Mouse (Mus musculus): ENCODE data around the gene Syngr3. TPM values are rescaled to one million over a fixed set of nuclear protein-coding genes. Genes with fewer than 3 reads are reported as not detected.

Gene Syngr3
- total and polyA plus RNA-seq, 3 experiments, result 0.15 to 0.68 TPM; not detected in 1

DNA sequence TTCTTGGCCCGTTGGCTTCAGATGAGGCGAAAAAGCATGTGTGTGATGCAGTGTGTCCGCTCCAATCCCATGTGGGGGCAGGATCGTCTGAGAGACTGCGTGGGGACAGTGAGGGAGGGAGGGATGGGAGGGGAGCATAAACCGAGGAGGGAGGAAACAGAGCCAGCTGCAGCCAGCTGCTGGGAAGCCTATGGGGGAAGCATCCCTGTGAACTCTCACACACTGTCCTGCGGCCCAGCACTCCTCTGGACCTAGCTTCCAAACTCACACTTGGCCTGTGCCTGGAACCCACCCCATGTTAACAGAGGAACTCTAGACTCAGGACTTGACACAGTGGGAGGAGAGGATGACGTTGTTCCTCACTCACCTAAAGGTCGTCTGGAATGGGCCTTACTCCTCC is 50.9 kb downstream of the Syngr3 start:
- no peaks in the 10 kb centered on the region for H3K9me3 ChIP-seq (replicated peaks; ENCODE audit: insufficient read depth, low read length)
- H3K4me3 ChIP-seq (ENCODE audit: control insufficient read depth in 1 of 2, insufficient read depth in 1 of 2, low read depth in 2 of 2, low read length in 2 of 2), result no peak overlapping the region
- no peak overlapping the region for H3K27ac ChIP-seq (ENCODE audit: control insufficient read depth, low read depth, low read length)
- H3K79me2 ChIP-seq (ENCODE audit: control insufficient read depth, insufficient read depth, low read length, poor library complexity), result no peaks in the 10 kb centered on the region
- no peaks in the 10 kb centered on the region for H3K36me3 ChIP-seq (ENCODE audit: control insufficient read depth in 1 of 2, insufficient read depth in 2 of 2, low read length in 2 of 2)
- DNase-seq (ENCODE audit: low read depth, low spot score), result no peak
- TF ChIP-seq BHLHE40 (IDR thresholded peaks at IDR 0.05; ENCODE audit: borderline replicate concordance, low read depth, low read length) (no peak), RAD21 (IDR thresholded peaks at IDR 0.05; ENCODE audit: low read depth, low read length) (no peak), CHD1 (IDR thresholded peaks at IDR 0.05; ENCODE audit: low read depth, low read length) (no peak), POLR2A (IDR thresholded peaks at IDR 0.05; ENCODE audit: control insufficient read depth in 1 of 2, insufficient read depth in 1 of 2, low read depth in 1 of 2, low read length in 2 of 2, poor library complexity in 1 of 2) (no peak), RCOR1 (IDR thresholded peaks at IDR 0.05; ENCODE audit: low read depth, low read length) (no peak), JUND (IDR thresholded peaks at IDR 0.05; ENCODE audit: low read depth, low read length) (no peak), MEF2A (IDR thresholded peaks at IDR 0.05; ENCODE audit: extremely low read depth, insufficient replicate concordance, low read depth, low read length, poor library complexity, severe bottlenecking) (no peak), GABPA (IDR thresholded peaks at IDR 0.05; ENCODE audit: low read depth, low read length) (no peak), SMC3 (IDR thresholded peaks at IDR 0.05; ENCODE audit: low read depth, low read length) (no peak), MYB (IDR thresholded peaks at IDR 0.05; ENCODE audit: low read depth, low read length) (no peak), USF1 (IDR thresholded peaks at IDR 0.05; ENCODE audit: low read depth, low read length) (no peak), MAFK (IDR thresholded peaks at IDR 0.05; ENCODE audit: borderline replicate concordance, low read depth, low read length) (no peak), POLR2AphosphoS2 (IDR thresholded peaks at IDR 0.05; ENCODE audit: low read length) (no peak), ZKSCAN1 (IDR thresholded peaks at IDR 0.05; ENCODE audit: low read depth, low read length) (no peak), ETS1 (IDR thresholded peaks at IDR 0.05; ENCODE audit: low read depth, low read length) (no peak), ELF1 (IDR thresholded peaks at IDR 0.05; ENCODE audit: low read depth, low read length) (no peak), E2F4 (IDR thresholded peaks at IDR 0.05; ENCODE audit: borderline replicate concordance, low read depth, low read length) (no peak), CHD2 (IDR thresholded peaks at IDR 0.05; ENCODE audit: low read length) (no peak), SIN3A (IDR thresholded peaks at IDR 0.05; ENCODE audit: low read length) (no peak)
- H3K4me1 ChIP-seq (ENCODE audit: control insufficient read depth in 1 of 2, insufficient read depth in 2 of 2, low read length in 2 of 2), result peaks cover 4% of the 10 kb centered on the region in 2 experiments; a peak in 3 of 4 replicates
- no peaks in the 10 kb centered on the region for H3K27me3 ChIP-seq (ENCODE audit: control insufficient read depth in 1 of 2, insufficient read depth in 2 of 2, low read length in 2 of 2)
- H3K9ac ChIP-seq (ENCODE audit: control insufficient read depth, low read depth, low read length, poor library complexity, severe bottlenecking), result no peak overlapping the region

DNA sequence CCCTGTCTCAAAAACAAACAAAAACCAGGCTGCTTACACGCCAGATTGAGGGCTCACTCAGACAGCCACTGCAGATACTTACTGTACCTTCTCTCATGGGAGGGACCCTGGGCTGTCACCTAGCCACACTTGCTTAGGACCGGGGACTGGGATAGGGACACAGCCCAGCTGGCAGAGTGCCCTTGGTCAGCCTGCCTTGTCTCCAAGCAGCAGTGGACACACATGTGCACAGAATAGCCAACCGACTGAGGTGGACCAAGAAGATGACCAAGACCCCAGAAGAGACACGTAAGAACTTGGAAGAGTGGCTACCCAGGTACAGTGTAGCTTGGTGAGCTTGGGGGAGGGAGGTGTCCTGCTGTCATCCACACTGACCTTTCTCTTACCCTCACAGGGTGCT is 51.5 kb downstream of the Syngr3 start:
- DNase-seq (ENCODE audit: low read depth, low spot score), result no peak
- TF ChIP-seq JUND (IDR thresholded peaks at IDR 0.05; ENCODE audit: low read depth, low read length) (no peak), MYC (IDR thresholded peaks at IDR 0.05; ENCODE audit: low read depth, low read length) (no peak), SMC3 (IDR thresholded peaks at IDR 0.05; ENCODE audit: low read depth, low read length) (no peak), EP300 (IDR thresholded peaks at IDR 0.05; ENCODE audit: low read depth in 1 of 2, low read length in 2 of 2) (no peak), UBTF (IDR thresholded peaks at IDR 0.05; ENCODE audit: borderline replicate concordance, insufficient read depth, low read depth, low read length) (no peak), POLR2A (IDR thresholded peaks at IDR 0.05; ENCODE audit: control insufficient read depth in 1 of 2, insufficient read depth in 1 of 2, low read depth in 1 of 2, low read length in 2 of 2, poor library complexity in 1 of 2) (no peak), ETS1 (IDR thresholded peaks at IDR 0.05; ENCODE audit: low read depth, low read length) (no peak)
- Histone ChIP-seq H3K4me1 (ENCODE audit: control insufficient read depth in 1 of 2, insufficient read depth in 2 of 2, low read length in 2 of 2) (peaks cover 8 to 9% of the 10 kb centered on the region in 2 experiments), H3K9ac (ENCODE audit: control insufficient read depth, low read depth, low read length, poor library complexity, severe bottlenecking) (no peak overlapping the region), H3K36me3 (ENCODE audit: control insufficient read depth in 1 of 2, insufficient read depth in 2 of 2, low read length in 2 of 2) (peaks cover 0 to 5% of the 10 kb centered on the region in 2 experiments; a peak in 2 of 4 replicates), H3K27me3 (ENCODE audit: control insufficient read depth in 1 of 2, insufficient read depth in 2 of 2, low read length in 2 of 2) (no peaks in the 10 kb centered on the region), H3K9me3 (replicated peaks; ENCODE audit: insufficient read depth, low read length) (no peaks in the 10 kb centered on the region), H3K79me2 (ENCODE audit: control insufficient read depth, insufficient read depth, low read length, poor library complexity) (peaks cover under 1% of the 10 kb centered on the region; the same call in 1 of the 2 replicates), H3K27ac (ENCODE audit: control insufficient read depth, low read depth, low read length) (no peak overlapping the region), H3K4me3 (ENCODE audit: control insufficient read depth in 1 of 2, insufficient read depth in 1 of 2, low read depth in 2 of 2, low read length in 2 of 2) (no peak overlapping the region)
